Mouse (Mus musculus): ENCODE data around the gene Gpr165. TPM values are rescaled to one million over a fixed set of nuclear protein-coding genes. Genes with fewer than 3 reads are reported as not detected.

Gene Gpr165
- 2.3 and 2.5 TPM in 2 replicates for polyA plus RNA-seq (2014; fragmentation: Nextera tagmentation; extraction: Ambion mirVana)

DNA sequence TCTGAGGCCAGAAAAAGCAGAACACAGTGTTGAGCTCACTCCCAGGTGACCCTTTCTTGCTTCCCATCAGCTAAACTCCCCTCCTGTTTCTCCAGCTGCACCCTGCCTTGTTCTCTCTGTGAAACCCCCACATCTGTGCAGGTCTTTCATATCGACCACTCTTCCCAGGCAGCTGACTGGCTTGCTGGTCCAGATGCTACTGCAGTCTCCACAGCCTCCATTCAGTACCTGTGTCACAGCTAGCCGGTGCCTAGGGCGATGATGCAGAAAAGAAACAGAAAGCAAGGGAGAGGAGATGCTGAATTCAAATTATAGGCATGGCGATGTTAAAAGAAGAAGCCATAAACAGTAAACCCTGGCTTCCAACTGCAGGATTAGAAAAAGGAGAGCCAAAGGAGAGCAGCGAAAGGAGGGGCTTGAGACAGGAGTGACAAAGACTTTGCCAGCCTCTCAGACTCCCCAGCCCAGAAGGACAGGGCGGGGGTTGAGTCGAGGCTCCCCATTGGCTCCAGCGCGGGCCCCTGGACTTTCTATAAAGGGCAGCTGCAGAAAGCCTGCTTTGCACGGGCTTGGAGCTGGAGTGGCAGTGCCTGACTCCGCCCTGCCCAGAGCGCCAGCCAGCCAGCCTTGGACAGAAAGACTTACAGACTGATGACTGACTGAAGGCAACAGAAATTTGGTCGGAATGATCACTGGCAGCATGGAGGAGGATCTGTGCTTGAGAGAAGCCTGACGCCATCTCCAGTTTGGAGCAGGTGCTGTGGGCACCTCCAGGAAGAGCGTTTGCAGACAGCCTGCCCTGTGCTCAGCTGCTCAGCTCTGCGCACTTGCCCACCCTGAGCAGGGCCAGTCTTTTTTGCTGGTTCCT, at the start of gene Gpr165:
Gene Gpr165 (plus strand): TSS at position 535 of the 868 bp plus-strand sequence.
- Histone ChIP-seq H3K27me3 (ENCODE audit: control insufficient read depth, insufficient read depth, low read length) (no peaks in the 10 kb centered on the region), H3K4me3 (ENCODE audit: low read depth, low read length) (peak within 1 kb of the TSS; percentile 31), H3K36me3 (ENCODE audit: control insufficient read depth, insufficient read depth, low read length) (no peaks in the 10 kb centered on the region), H3K9me3 (ENCODE audit: control insufficient read depth, low read length) (no peaks in the 10 kb centered on the region), H3K4me2 (peak within 1 kb of the TSS; percentile 38), H3K9ac (ENCODE audit: low read length) (peak within 1 kb of the TSS; percentile 51), H3K27ac (ENCODE audit: low read depth, low read length) (no peak within 1 kb of the TSS), H3K4me1 (ENCODE audit: control insufficient read depth, insufficient read depth, low read length) (no peaks in the 10 kb centered on the region)
- ATAC-seq (ENCODE audit: low FRiP score) (peak; percentile 100), DNase-seq (ENCODE audit: low spot score, missing footprints) (peak; percentile 91)
- WGBS, result 19% methylated on average over 16 of the region's 16 CpGs

DNA sequence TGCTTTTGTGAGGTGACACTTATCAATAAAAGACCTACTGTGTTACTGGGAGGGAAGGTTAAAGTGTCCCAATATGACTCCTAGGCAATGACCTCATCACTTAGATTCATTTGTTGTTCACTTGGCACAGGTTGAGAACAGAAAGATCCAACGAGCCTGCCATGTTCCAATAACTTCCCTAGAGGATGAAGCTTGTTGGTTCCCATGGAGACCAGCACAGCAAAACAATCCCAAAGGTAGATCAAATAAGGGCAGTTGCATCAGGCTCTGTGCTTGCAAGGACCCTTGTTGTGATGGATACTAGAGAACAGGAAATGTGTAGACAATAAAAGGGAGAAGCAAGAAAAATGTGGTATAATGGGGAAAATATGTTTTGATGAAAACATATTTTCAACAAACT, 38.4 kb upstream of the Gpr165 start:
- 61% methylated on average over 1 of the region's 1 CpGs for WGBS
- no peak for DNase-seq (ENCODE audit: low spot score, missing footprints)
- no peaks in the 10 kb centered on the region for H3K27me3 ChIP-seq (ENCODE audit: control insufficient read depth, insufficient read depth, low read length)

More for the DNA sequence above, 38.4 kb upstream of the Gpr165 start:
- ATAC-seq (ENCODE audit: low FRiP score), result no peak
- Histone ChIP-seq H3K9me3 (ENCODE audit: control insufficient read depth, low read length) (no peaks in the 10 kb centered on the region), H3K4me1 (ENCODE audit: control insufficient read depth, insufficient read depth, low read length) (no peaks in the 10 kb centered on the region), H3K4me3 (ENCODE audit: low read depth, low read length) (no peak overlapping the region), H3K4me2 (no peak overlapping the region), H3K36me3 (ENCODE audit: control insufficient read depth, insufficient read depth, low read length) (no peaks in the 10 kb centered on the region), H3K27ac (ENCODE audit: low read depth, low read length) (no peak overlapping the region), H3K9ac (ENCODE audit: low read length) (no peak overlapping the region)

All from midbrain, embryonic 11.5 days (tissue).